Mouse (Mus musculus) small intestine, adult 2 months (tissue): ENCODE measurements around the gene Cacng4.

ENCODE experiments used
- CTCF ChIP-seq: fragments of 200-500 bp; IDR thresholded peaks from 2 replicates; pipeline ENCODE4 v1.5.1; 2012; ENCODE audit warnings: low read depth, mild to moderate bottlenecking, control low read depth, inconsistent platforms, low read length, moderate library complexity, mixed read lengths; ENCODE audit not compliant: insufficient replicate concordance, insufficient read length; ENCODE audit errors: extremely low read depth
- POLR2A ChIP-seq: fragments of 200-500 bp; IDR thresholded peaks from 2 replicates; pipeline ENCODE4 v1.6.1; 2012; ENCODE audit warnings: low read depth, mild to moderate bottlenecking, control low read depth, inconsistent platforms, low read length, moderate library complexity

GRCm38 (mm10) chr11:107729141-107729540 is 65.2 kb downstream of the Cacng4 start:
- no peak for TF ChIP-seq CTCF
- TF ChIP-seq POLR2A, result no peak
